Mouse (Mus musculus) adrenal gland, adult 2 months (tissue): Measurements from ENCODE around the gene Gm11627. TPM values are rescaled to one million over a fixed set of nuclear protein-coding genes. Genes with fewer than 3 reads are reported as not detected.
"Not testable (repeated sequence)": the region's sequence is repeated elsewhere in the genome, so short reads cannot be mapped to it uniquely, and the experiment has no call there.

Experiments used
- DNase-seq: peaks from one replicate; pipeline ENCODE4 v3.0.0; 2021
- polyA plus RNA-seq: library from polyadenylated mRNA; depleted of rRNA; stranded (reverse); fragments of >200 nt; gene quantifications from 2 replicates; pipeline ENCODE4 v1.2.3, GENCODE M21; 2012; rRNA removed
- total RNA-seq, 2 experiments: library from RNA; stranded (reverse); gene quantifications; 2 replicates each; pipeline ENCODE4 v1.2.3; 2021

Gm11627 gene
- total and polyA plus RNA-seq, 3 experiments, result 0.52 TPM; not detected in 2

DNA sequence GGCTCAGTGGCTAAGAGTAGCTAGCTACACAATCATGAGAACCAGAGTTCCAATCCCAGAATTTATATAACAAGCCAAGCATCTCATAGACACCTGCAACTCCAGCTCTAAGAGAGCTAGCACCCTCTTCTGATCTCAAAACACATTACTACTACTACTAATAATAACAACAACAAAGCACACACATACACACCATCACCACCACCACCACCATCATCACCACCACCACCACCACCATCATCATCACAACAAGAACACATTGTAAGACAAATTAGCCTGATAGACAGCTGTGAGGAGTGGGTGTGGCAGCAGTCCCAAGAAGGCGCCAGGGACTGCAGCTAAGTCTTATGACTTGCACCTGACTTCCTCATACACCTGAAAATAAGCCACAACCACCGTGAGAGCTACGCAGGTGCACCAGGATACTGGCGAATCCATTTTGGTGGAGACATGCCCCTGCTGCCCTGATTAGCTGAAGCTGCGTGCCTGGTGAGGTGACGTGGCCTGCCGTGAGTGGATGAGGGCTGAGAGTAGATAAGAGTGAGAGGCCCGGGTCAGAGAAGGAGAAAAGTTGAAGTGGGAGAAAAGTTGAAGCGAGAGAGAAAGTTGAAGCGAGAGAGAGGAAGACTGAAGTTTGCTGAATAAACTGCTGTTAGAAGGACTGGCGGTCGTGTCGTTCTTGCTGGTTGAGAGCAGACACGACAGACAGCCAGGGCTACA lies 14.1 kb downstream of the Gm11627 start:
- not testable (repeated sequence) for DNase-seq

DNA sequence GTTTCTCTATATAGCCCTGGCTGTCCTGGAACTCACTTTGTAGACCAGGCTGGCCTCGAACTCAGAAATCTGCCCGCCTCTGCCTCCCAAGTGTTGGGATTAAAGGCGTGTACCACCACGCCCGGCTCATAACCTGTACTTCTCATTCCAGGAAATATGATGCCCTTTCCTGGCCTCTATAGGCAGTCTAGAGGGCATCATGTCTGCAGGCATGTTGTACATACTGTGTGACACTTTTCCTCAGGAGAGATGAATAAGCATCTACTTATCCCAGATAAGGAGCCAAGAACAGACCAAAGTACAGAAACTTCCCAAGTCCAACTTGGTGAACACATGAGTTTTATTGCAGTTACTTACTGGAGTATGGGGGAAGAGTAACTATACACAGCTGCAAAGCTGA lies 20.6 kb downstream of the Gm11627 start:
- no peak for DNase-seq

DNA sequence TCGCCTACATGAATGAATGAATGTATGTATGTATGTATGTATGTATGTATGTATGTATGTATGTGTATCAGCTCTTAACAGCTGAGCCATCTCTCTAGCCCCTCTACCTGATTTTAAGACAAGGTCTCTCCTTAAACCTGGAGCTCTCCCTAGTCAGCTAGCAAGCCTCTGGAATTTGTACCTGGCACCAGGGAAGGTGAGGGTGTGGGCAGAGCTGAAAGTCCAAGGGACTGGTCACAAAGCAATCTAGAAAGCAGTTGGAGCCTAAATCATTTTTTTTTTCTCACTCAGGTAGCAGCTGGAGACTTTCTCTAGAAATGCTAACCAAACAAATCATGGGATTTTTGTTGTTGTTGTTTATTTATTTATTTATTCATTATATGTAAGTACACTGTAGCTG lies 21.9 kb downstream of the Gm11627 start:
- no peak for DNase-seq

DNA sequence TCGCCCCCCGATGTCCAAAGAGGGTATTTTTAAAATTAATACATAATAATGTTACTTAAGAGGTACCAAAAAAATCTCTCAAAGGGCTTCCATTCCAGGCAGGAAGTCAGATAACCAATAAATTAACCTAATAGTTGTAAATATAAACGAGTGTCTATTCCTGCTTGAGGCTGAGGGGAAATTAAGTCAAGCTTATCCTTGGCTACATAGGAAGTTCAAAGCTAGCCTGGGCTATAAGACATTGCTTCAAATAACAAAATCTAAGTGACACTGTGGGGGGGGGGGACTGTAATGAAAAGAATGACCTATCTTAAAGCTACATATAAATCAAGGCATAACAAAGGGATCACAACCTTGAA lies 22.6 kb downstream of the Gm11627 start:
- DNase-seq, result no peak

DNA sequence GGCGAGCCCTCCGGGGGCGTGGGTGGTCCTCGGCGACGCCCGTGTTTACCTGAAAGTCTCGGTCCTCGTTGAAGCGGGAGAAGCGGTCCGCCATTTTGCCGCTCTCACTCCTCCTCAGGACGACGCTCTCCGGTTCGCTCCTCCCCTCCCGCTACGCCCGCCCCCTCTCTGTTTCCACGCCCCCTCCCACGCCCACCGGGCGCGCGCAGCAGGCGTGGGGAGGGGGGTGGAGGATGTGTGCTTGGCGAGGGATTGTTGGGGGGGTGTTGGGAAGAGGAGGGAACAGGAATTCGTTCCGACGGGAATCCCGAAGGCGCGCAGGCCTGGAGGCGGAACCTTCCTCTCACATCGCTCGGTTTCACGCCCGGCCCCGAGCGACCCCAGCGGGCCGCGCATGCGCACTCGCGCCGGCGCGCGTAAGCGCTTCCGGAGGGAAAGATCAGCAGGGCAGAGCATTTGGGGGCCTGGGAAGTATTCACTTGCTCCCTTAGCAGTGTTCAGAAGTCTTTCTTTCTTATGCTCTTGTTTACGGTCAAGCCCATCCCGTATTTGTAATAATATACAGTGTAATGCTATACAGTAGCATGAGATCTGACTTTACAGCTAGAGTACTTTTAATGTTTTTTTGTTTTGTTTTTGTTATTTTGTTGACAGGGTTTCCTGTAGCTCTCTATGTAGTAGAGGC lies 23.1 kb downstream of the Gm11627 start, which contains the start of gene Gpatch8:
Gene Gpatch8 (minus strand): TSS at position 362 of the 685 bp plus-strand sequence.
- peak; percentile 97 for DNase-seq

DNA sequence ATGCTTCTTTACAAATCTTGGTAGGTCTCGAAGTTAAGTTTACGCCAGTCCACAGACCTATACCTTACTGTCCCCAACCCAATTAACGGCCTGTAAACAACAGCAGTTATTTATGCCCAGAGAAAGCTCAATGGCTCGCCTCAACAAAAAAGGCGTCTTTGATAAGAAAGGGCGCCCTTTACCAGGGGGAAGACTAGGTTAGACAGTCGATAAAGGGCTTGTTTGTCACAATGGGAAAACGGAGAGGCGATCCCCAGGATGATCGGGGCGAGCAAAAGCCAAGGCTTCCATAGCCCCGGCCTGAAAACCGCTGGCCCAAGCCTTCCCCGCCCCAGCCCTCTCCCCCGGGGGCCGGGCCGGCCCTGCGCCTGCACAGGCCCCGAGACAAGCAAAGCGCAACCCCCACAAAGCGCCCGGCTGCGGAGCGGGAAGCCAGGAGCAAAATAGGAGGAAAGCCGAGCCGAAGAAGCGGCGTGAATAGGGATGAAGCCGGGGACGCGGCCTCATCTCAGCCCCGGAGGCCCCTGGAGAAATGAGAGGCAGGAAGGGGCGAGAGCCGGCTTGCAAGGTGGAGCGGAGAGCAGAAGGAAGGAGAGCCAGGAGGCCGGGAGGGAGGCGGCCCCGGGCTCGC lies 23.7 kb downstream of the Gm11627 start:
- no peak for DNase-seq

DNA sequence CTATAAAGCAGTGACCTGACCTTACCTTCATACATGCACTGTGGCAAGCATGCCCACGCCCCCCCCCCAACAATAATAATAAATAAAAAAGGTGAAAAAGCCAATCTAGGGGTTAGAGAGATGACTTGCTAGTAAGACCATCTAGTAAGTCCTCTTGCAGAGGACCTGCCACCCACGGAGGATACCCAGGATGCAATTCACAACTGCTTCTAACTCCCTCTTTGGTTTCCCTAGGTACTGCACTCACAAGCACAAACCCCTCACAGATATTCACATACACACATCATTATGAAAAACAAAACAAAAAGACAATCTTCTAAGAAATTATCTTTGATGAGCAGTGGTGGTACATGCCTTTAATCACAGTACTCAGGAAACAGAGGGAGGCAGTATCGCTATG lies 27.2 kb downstream of the Gm11627 start:
- DNase-seq, result no peak

DNA sequence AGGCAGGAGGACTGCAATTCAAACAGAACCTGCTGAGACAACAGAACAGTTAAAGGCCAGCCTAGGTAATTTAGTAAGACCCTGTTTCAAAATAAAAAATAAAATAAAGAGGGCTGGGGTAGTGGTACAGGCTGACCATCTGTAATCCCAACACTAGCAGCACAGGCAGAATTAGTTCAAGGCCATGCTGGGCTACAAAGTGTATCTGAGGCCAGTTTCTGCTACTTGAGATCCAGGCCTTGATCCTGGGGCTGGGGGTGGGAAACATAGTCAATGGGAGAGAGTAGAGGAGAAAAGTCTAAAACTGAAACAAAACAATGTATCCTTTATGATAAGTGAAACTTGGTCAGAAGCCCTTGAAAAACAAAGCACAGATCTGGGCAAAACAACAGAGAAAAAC lies 28.1 kb downstream of the Gm11627 start:
- DNase-seq, result peak; percentile 37

DNA sequence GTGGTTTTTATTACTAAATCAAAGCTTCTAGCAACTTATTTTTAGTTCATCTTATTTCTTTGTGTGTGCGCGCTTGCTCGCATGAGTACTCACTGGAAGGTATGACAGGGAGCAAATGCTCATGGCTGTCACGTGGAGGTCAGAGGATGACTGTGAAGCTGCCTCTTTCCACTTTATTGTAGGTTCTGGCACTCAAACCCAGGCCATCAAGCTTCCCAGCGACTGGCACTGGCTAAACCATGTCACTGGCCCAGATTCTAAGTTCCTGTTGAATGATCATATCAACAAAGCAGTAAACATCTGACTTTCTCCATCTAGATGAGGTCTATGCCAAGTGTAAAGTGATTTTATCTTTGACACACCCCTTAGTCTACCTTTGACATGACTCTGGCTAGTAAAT lies 37.8 kb downstream of the Gm11627 start:
- DNase-seq, result peak; percentile 77

DNA sequence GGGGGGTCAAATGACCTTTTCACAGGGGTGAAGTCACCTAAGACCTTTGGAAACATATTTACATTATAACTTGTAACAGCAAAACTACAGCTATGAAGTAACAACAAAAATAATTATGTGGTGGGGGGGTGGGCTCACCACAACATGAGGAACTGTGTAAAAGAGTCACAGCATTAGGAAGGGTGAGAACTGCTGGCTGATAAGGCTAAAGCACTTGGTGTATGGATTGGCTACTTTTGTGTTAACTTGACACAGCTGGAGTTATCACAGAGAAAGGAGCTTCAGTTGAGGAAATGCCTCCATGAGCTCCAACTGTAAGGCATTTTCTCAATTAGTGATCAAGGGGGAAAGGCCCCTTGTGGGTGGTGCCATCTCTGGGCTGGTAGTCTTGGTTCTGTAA lies 39.0 kb downstream of the Gm11627 start:
- not testable (repeated sequence) for DNase-seq

DNA sequence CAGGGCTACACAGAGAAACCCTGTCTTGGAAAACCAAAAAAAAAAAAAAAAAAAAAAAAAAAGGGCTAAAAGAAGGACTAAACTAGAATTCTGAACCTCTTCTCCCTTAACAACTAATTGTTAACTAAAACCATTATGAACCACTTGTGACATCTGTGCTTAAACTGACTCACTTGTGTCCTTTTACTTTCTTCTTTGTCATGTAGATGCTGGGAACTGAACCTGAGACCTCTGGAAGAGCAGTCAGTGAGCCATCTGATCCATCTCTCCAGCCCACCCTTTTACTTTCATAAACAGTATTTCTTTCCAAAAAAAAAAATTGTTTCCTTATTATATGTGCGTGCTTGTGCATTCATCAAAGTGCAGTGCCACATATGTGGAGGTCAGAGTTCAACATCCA lies 39.6 kb downstream of the Gm11627 start:
- no peak for DNase-seq

DNA sequence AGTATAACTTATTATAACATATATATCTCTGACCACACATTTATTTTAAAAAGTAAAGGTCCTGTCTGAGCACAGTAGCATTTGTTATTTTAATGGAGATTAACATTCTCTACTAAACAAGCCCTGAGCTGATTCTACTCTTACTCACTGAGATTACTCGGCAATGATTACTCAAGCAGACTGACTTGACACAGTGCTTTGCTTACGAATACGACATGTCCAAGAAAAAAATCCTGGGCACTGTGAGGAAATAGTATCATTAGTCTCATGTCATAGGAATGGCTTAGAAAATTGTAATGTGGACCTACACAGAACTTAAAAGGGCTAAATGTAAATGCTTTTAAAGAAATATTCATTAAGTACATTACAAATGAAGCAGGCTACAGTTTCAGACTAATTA lies 43.1 kb downstream of the Gm11627 start:
- peak; percentile 37 for DNase-seq

DNA sequence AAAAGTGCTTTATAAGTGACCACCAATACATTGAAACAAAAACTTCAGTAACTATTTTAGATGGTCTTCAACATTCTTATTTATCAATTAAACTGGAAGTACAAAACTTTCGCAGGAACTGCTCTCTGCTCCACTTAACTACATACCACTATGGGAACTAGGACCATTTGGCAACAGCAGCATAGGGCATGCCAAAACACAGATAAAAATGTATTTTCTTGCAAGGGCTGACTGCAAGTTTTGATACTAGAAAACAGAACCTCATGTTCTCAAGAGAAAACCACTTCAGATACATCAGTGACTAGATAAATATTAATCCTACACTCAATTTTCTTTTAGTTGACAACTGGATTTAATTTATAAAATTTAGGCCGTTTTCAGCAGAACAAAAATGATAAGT lies 45.2 kb downstream of the Gm11627 start:
- DNase-seq, result no peak

DNA sequence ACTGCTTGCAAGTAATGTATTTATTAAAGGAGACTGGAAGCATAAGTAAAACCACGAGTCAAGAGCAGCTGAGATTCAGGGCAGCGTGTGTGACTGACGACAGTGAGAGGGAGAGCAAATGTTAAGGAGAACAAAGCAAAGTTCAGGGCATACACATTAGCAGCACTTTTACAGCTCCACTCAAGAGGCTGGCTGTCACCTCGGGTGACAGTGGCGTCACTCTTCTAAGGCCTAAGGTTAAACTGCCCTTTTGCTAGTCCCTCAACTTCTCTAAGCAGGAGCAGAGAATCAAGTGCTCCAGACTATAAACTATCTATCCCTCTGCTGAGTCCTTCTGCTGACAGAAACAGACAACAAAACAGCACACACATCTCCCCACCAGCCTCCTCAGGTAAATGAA lies 47.8 kb downstream of the Gm11627 start:
- no peak for DNase-seq

Other genes with a start within 250 kb of the Gm11627 start
- gene Slc4a1, start 213.3 kb downstream of the Gm11627 start, total RNA-seq, result under 1 TPM; 0.35 to 0.49 TPM
- 0.02 TPM in 1 of 2 replicates, not detected in the other for gene Slc4a1, start 213.3 kb downstream of the Gm11627 start, polyA plus RNA-seq
- gene Rundc3a, start 186.1 kb downstream of the Gm11627 start, total RNA-seq, result 10 to 100 TPM; 36.8 to 51.7 TPM
- gene Rundc3a, start 186.1 kb downstream of the Gm11627 start, polyA plus RNA-seq, result 46.3 and 77.5 TPM in 2 replicates
- 100 to 1,000 TPM; 504 to 683 TPM for gene Slc25a39, start 171.5 kb downstream of the Gm11627 start, total RNA-seq
- gene Slc25a39, start 171.5 kb downstream of the Gm11627 start, polyA plus RNA-seq, result 1,025 and 1,107 TPM in 2 replicates
- gene Grn, start 149.1 kb downstream of the Gm11627 start, total RNA-seq, result 100 to 1,000 TPM; 165 to 211 TPM
- gene Grn, start 149.1 kb downstream of the Gm11627 start, polyA plus RNA-seq, result 251 and 310 TPM in 2 replicates
- gene Fam171a2, start 131.8 kb downstream of the Gm11627 start, total RNA-seq, result 1 to 10 TPM; 2.8 to 8.3 TPM
- 18.1 and 22.9 TPM in 2 replicates for gene Fam171a2, start 131.8 kb downstream of the Gm11627 start, polyA plus RNA-seq
- 1 to 10 TPM; 2.5 to 4.1 TPM for gene Itga2b, start 109.3 kb downstream of the Gm11627 start, total RNA-seq
- gene Itga2b, start 109.3 kb downstream of the Gm11627 start, polyA plus RNA-seq, result 6.6 TPM in 2 replicates
- 10 to 100 TPM; 23.2 to 31.4 TPM for gene Gpatch8, start 23.1 kb downstream of the Gm11627 start, total RNA-seq
- 16.0 and 18.4 TPM in 2 replicates for gene Gpatch8, start 23.1 kb downstream of the Gm11627 start, polyA plus RNA-seq
- 1 to 10 TPM; 2.0 to 9.3 TPM for gene Fzd2, start 24.9 kb upstream of the Gm11627 start, total RNA-seq
- gene Fzd2, start 24.9 kb upstream of the Gm11627 start, polyA plus RNA-seq, result 22.8 and 23.1 TPM in 2 replicates
- gene Meioc, start 84.3 kb upstream of the Gm11627 start, total RNA-seq, result not detected
- gene Meioc, start 84.3 kb upstream of the Gm11627 start, polyA plus RNA-seq, result not detected in 2 replicates
- 10 to 100 TPM; 22.9 to 32.8 TPM for gene Ccdc43, start 118.3 kb upstream of the Gm11627 start, total RNA-seq
- gene Ccdc43, start 118.3 kb upstream of the Gm11627 start, polyA plus RNA-seq, result 3.3 and 3.5 TPM in 2 replicates
- gene Adam11, start 182.0 kb upstream of the Gm11627 start, total RNA-seq, result 1 to 10 TPM; 2.9 to 3.4 TPM
- gene Adam11, start 182.0 kb upstream of the Gm11627 start, polyA plus RNA-seq, result 9.2 and 11.0 TPM in 2 replicates
- 10 to 100 TPM; 12.9 to 20.6 TPM for gene Gjc1, start 240.2 kb upstream of the Gm11627 start, total RNA-seq
- 1.8 and 2.4 TPM in 2 replicates for gene Gjc1, start 240.2 kb upstream of the Gm11627 start, polyA plus RNA-seq